Mouse (Mus musculus): ENCODE measurements around the gene Aff1. TPM values are rescaled to one million over a fixed set of nuclear protein-coding genes. Genes with fewer than 3 reads are reported as not detected.

Aff1 gene
- polyA plus RNA-seq, 1 experiment = 7.5 TPM

DNA sequence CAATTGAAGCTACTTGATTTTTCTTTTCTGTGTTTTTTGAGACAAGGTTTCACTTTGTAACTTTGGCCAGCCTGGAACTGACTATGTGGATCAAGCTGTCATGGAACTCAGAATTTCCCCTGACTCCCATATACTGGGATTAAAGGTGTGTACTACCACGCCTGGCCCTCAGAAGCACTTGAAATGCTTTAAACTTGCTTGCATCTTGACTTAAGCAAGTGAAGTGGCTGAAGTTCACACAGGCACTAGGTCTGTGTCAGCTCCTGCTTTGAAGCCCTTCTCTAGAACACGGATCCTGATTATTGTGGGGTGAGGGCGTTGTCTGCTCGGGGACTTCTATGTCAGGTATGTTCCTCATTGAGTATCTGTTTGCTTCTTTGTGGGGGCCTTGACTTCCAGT lies 30.5 kb downstream of the Aff1 start:
- DNase-seq (ENCODE audit: low read depth, low spot score) = no peak
- WGBS = 70% methylated on average over 4 of the region's 4 CpGs

DNA sequence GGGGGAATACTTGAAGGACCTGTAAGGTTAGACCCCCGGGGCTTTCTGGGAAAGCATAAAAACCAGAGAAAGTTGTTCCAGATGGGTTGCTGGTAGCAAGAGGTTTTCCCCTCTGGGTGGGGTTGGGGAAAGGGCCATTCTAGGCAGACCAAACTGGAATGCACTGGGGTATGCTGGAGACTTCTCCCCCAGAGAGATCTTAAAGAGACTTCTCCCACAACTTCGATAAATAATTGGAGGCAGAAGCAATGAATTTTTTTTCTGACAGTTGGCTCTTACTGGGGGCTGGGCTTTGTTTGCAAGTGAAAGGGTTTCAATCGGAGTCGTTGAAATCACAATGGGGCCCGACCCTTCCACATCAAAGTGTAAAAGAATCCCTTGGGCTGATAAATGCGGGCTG lies 32.2 kb downstream of the Aff1 start:
- DNase-seq (ENCODE audit: low read depth, low spot score) = no peak
- WGBS = 49% methylated on average over 6 of the region's 6 CpGs

DNA sequence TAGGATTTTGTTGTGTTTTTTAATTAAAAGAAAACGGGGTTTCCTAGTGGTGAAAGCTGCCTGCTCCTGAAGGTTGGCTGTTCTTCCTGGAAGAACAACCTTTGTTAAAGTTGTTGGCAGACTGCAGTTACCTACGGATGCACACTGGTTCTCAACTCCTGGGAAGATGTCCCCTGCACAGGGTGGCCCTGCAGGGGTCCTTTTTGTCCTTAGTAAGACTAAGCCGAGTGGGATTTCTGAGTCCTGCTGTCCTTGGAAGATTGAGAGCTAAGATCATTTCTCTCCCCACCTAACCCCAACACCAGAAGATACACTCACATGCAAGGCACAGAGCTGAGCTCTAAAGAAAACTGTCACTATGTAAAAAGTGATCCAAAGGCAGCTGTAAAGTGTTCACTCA lies 32.6 kb downstream of the Aff1 start:
- 71% methylated on average over 3 of the region's 3 CpGs for WGBS
- no peak for DNase-seq (ENCODE audit: low read depth, low spot score)

DNA sequence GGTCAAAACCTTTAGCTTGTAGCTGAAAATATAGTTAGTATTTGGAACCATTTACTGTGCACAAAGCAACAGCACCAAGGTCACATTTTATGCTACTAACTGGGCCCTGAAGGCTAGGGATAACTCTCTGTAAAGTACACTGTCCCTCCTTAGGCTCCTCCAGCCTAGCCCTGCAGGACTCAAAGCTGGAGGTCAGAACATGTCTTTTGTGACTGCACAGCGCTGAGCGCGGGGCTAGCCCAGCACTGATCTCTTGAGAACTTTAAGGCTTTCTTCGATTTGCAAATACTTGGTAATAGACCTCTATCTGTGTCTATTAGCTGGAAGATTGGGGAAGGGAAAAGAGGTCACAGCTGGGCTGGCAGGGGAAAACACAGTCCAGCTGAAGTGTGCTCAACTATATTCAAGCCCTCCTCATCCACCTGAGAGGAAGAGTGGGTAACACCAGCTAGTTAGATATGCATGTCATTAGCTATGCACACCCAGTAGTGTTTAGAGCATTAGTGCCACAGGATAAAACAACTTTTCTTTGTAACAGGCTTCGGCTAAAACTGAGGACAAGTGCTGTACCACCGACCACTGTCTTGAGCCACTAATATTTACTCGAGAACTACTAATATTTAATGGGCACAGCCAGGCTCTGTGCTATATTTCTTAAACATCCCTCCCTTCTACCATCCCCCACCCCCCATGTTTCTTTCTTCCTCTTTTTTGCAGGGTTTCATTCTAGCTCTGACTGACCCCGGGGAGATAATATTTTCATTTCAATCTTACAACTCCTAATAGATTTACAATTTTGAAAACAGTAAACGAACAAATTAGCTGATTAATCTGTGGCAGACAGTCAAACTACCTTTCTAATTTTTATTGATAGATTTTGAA lies 33.3 kb downstream of the Aff1 start:
- DNase-seq (ENCODE audit: low read depth, low spot score) = no peak
- 79% methylated on average over 9 of the region's 9 CpGs for whole genome bisulfite sequencing

DNA sequence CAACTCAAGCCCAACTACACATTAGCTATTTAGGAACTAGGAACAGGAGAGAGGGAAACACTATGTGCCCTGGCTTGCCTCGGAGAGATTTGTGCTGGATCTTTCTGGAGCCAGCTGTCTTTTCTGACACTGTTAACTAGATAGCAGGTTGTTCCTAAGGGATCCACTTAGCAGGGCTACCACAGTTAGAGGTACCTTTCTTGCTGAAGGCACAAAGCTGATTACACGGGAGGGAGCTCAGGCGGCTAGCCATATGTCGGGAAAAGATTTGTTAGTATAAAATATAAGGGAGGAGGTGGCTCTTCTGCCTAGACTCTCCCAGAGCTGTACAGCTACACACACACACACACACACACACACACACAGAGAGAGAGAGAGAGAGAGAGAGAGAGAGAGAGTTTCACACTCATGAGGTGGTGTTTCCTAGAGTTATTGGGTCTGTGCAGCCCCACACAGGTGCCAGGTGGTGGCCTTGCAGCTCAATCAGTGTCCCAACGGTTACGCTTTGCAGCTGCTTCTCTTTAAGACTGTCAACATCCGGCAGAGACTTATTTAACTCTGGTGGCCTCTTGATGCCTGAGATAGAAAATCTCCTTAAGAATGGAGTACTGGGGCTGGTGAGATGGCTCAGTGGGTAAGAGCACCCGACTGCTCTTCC lies 34.2 kb downstream of the Aff1 start:
- 32% methylated on average over 8 of the region's 8 CpGs for WGBS
- no peak for DNase-seq (ENCODE audit: low read depth, low spot score)

DNA sequence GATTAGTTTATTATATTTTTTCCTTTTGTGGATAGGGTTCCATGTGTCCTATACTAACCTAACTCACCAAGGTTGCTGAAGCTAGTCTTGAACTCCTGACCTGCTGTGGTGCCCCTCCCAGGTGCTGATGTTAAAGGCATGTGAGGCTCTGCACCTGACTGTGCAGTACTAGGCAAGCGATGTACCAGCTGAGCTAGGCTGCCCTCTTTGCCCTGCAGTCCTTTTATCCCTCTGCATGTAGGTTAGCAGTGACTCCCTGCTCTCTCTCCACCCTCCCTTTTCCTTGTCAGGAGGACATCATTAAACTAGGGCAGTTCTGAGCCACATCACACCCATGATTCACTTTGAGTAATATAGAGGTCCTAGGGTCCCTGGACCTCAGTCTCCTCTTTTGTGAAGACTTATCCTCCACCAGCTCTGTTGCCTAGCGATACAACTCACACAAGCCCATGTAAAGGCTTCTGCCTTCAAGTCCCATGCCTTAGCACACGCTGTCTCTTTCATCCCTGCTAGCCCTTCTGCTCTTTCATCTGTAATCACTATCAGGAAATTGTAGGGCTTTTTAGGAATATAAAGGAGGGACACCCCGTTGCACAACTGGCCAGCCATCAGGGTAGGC lies 35.7 kb downstream of the Aff1 start:
- WGBS = 85% methylated on average over 4 of the region's 4 CpGs
- DNase-seq (ENCODE audit: low read depth, low spot score) = no peak

DNA sequence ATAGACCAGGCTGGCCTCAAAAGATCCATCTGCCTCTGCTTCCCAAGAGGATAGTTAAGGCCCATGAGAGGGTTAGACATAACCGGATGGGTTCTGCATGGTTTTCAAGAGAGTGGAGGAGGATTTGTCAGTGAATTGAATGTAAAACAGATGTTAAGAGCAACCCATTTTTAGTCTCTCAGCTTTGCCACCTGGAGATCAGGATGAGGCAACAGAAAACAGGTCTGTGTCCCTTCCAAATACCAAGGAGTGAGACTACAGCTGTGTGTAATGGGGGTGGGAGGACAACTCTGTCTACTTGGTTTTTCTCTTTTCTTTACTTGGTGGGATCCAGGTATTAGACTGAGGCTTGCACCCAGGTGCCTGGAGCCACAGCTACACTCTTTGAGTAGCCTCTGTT lies 37.1 kb downstream of the Aff1 start:
- no peak for DNase-seq (ENCODE audit: low read depth, low spot score)
- 82% methylated on average over 1 of the region's 1 CpGs for WGBS

DNA sequence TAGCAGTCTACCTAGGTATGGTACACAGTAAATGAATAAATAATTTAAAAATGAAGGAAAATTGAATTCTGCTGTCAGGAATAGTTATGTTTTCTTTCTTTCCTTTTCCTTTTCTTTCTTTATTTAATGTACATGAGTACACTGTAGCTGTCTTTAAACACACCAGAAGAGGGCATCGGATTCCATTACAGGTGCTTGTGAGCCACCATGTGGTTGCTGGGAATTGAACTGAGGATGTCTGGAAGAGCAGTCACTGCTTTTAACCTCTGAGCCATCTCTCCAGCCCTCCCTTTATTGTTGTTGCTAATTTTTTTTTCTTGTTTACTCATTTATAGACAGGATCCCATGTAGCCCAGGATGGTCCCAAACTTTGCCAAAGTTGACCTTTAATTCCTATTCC lies 38.0 kb downstream of the Aff1 start:
- 88% methylated on average over 1 of the region's 1 CpGs for WGBS
- DNase-seq (ENCODE audit: low read depth, low spot score) = no peak

DNA sequence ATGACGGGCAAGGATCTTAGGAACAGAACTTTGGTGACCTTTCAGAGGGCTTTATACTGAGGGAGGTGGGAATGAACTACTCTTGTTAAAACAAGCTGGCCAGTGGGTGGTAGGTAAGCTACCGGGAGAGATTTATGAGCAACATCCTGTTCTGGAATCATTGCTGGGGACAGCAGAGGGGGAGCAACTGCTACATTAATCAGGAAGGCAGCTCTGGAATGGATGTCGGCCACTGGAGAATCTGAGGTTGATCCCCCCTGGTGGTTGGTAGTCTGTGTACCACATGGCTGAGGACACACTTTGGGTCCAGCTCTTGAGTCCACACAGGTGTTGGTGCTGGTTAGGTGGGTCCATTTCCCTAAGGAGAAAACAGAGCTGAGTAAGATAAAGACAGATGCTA lies 38.6 kb downstream of the Aff1 start:
- WGBS = 51% methylated on average over 3 of the region's 3 CpGs
- no peak for DNase-seq (ENCODE audit: low read depth, low spot score)

DNA sequence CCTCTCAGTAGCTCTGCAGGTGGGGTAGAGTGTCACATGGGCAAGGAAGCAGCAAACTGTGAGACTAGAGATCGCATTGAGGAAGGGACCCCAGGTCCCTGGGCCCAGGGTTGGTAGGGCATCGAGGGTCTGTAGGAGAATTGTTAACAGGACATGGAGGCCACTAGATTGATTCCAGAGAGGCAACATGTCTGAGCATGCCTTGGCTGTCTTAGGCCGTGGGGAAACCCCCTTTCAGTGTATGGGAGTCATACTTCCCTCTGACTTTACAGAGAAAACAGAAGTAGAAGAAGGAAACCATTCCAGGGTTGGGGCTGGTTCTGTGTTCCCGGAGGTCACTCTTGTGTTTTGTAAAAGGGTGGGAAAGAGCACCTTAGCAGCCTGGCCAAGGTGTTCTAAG lies 40.4 kb downstream of the Aff1 start:
- no peak for DNase-seq (ENCODE audit: low read depth, low spot score)
- WGBS = 92% methylated on average over 4 of the region's 4 CpGs

DNA sequence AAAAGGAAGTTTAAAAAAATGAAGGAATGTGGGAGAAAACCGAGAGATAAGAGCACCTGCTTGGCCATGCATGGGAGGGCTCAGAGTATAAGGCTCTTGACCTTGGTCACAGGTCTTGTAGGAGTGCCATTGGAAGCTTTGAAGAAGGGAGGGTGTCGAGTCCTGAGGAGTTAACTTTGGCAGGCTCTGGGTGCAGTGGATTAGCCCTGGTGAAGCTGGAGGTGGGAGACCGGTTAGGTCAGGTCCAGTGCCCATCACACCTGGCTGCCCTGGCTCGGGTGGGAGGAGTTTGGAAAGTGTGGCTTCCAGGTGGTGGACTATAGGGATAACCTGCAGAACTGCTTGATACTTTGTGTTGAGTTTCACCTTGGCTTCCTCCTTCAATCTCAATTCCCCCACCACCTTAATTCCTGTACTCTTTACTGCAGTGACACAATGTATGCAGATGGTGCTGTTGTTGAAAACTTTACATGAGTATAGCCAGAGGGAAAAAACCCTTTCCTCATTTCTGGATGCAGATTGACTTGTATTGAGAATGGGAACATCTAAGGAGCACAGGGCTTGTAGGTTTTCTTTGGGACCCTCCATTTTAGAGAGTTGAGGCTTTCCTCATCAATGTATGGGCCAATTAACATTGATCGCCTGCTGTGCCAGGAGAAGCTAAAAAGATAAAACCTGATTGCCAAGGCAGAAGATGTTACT lies 43.4 kb downstream of the Aff1 start:
- 43% methylated on average over 5 of the region's 5 CpGs for WGBS

DNA sequence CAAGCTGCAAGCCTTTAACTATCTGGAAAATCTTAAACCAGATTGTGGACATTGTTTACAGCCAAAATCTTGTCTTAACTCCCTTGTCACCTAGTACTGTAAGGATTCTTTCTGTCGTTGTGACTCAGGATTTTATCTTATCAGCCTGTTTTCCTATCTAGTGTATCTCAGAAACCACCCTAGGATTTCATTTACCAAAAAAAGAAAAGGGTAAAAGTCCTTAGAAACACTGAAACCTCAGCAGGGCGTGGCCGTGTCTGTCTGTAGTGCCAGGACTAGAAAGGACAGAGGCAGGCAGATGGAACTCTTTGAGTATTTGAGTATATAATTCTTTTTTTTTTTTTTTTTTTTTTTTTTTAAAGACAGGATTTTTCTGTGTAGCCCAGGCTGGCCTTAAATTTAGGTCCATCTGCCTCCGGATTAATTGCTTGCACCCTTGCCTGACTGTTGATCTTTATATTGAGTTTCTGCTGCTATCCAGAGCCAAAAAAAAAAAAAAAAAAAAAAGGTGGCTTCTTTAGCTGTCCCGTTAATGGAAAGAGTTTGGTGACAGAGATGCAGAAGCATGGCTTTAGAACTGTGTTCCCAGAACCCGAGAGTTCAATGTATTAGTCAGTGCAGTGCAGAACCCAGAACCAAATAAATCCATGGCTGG lies 44.5 kb downstream of the Aff1 start:
- DNase-seq (ENCODE audit: low read depth, low spot score) = no peak
- 34% methylated on average over 6 of the region's 6 CpGs for WGBS

More for the DNA sequence above, 43.4 kb downstream of the Aff1 start:
- DNase-seq (ENCODE audit: low read depth, low spot score) = no peak

DNA sequence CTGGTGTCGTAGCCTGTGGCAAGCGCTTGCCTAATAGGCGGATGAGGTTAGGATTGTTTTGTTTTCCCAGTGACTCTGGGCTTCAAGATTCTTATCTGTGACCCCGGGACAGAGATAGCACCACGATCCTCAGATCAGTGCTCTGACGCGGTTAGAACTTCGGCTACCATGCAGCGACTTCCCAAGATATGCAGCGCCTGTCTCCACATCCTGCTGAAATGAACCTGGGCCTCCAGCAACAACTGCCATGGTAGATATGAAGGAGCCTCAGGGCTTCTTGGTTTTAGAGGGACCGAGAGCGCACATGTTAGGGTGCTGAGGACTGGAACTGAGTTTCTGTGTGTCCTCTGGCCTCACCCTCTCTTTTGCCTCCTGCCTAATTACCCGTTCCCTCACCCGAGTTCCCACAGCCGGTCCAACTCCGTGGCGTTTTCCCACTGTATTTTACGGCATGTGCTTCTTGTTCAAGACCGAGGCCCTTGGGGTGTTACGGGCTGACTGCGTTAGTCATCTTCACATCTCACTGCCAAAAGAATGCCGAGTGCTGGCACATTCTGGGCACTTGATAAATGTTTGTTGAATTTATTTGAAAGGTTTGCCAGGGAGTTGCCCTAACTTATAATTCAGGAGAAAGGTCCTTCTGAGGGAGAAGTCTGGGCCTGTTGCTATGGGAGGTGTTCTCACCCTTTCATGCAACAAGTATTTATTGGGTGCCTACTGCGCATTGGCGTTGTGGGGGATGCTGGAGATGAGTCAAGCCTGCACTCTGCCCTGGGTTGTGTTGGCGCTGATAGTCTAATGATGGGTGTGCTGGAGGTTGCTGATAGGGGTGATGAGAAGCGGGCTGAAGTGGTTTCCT lies 45.3 kb downstream of the Aff1 start:
- peak; percentile 73 for DNase-seq (ENCODE audit: low read depth, low spot score)
- 34% methylated on average over 26 of the region's 26 CpGs for WGBS

DNA sequence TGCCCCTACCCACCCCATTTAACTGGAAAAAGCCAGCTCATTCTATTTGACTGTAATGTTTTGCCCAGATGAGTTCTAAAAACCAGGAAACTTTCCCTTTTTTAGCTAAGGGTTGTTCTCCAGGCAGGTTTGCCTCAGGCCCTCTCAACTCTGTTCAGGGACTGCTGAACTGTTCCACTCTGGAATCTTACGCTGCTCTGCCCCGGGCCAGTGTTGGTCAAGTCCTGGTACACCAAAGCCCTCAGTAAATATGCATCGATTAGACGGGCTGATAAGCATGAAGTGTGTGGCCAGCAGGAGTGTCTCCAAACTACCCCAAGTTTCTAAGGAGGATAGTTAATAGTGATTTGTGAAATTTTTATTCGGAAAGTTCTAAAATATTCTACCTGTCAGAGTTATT lies 46.3 kb downstream of the Aff1 start:
- 78% methylated on average over 5 of the region's 5 CpGs for WGBS

DNA sequence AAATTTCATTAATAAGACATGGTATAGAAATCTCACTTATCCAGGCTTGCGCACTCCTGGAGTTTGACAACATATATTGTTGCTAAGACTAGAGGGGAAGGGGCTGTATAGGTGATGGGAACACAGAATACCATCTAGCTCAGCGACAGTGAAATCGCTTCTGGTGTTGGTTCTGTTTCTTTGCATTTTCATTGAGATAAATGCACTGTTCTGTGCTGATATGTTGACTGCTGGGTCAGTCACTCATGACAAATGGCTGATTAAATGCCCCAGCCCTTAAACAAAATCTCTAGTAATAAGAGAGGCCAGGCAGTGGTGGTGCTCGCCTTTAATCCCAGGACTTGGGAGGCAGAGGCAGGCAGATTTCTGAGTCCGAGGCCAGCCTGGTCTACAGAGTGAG lies 47.0 kb downstream of the Aff1 start:
- DNase-seq (ENCODE audit: low read depth, low spot score) = no peak
- 93% methylated on average over 5 of the region's 5 CpGs for WGBS

More for the DNA sequence above, 46.3 kb downstream of the Aff1 start:
- DNase-seq (ENCODE audit: low read depth, low spot score) = no peak

DNA sequence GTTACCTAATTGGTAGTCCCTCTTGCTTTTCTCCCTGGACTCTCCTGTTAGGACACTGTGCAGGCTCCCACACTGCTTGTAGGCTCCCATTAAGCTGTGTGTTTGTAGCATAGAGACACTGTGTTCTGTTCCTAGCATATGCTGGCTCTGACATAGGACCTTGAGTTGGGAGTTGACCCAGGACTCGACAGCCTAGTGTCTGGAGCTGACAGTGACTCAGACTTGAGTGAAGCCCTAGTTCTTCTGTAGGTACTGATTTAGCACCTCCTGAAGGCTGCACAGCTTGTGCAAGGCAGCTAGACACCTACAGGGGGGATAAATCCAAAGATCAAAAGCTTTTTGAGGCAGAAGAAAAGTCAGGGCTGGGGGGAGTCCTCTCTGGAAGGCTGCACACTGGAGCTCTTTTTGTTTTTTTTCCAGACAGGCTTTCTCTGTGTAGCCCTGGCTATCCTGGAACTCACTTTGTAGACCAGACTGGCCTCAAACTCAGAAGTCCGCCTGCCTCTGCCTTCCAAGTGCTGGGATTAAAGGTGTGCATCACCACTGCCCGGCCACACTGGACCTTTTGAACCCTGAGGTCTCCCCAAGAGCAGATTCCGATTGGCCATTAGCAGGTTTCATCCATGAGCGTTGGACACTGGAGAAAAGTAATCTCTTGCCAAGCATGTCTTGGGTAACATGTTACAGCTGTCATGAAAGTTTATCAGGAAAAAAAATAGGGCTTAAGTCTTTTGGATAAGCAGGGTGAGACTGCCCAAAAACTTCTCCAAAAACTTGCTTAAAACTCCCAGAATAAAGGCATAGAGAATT lies 48.1 kb downstream of the Aff1 start:
- DNase-seq (ENCODE audit: low read depth, low spot score) = no peak
- 68% methylated on average over 5 of the region's 5 CpGs for WGBS

DNA sequence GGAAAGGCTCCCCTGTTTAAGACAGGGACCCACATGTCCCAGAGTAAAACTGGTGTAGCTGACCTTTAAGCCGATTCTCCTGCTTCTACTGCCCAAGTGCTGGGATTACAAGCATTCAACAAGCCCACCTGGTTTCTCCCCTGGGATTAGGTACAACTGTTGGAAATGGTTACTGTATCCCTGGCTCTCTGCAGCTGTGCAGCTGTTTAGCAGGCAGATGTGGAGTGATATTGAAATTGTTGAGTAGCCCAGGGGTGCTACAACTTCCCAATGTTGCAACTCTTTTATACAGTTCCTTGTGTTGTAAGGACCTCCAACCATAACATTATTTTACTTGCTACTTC lies 48.7 kb downstream of the Aff1 start:
- WGBS = 82% methylated on average over 1 of the region's 1 CpGs
- DNase-seq (ENCODE audit: low read depth, low spot score) = no peak

DNA sequence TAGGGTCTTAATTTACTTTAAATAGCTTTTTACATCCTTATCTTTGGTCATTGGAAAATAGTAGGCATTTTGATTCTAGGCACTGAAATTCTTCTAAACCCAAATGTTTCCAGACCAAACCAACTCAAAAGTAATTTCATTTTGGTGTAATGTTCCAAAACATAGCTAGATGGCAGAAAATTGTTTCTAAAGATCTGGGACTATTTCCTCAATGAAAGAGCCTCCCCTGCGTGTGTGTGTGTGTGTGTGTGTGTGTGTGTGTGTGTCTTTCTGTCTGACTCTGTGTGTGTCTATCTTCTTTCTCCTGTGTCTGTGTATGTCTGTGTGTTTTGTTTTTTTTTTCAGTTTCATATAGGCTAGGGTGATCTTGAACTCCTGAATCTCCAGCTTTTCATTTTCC lies 49.3 kb downstream of the Aff1 start:
- no peak for DNase-seq (ENCODE audit: low read depth, low spot score)
- WGBS = 32% methylated on average over 1 of the region's 1 CpGs

Data from large intestine, adult 2 months (tissue).